Mouse (Mus musculus): ENCODE data around the gene Corin. TPM values are rescaled to one million over a fixed set of nuclear protein-coding genes. Genes with fewer than 3 reads are reported as not detected.

Corin gene
- polyA plus RNA-seq, 1 experiment = not detected

- Histone ChIP-seq H3K36me3 (ENCODE audit: control insufficient read depth, insufficient read depth) (no peaks in the 10 kb centered on the region), H3K27me3 (ENCODE audit: control insufficient read depth, insufficient read depth, insufficient read length) (no peaks in the 10 kb centered on the region), H3K4me2 (ENCODE audit: low read depth) (no peak overlapping the region), H3K79me2 (ENCODE audit: control insufficient read depth, insufficient read depth) (no peaks in the 10 kb centered on the region), H3K4me3 (no peak overlapping the region), H3ac (ENCODE audit: control insufficient read depth, insufficient read length) (no peak overlapping the region)
- TF ChIP-seq REST (IDR thresholded peaks at IDR 0.05; ENCODE audit: insufficient read depth, insufficient read length) (no peak), TCF12 (IDR thresholded peaks at IDR 0.05; ENCODE audit: insufficient read depth, poor library complexity, severe bottlenecking) (no peak), POLR2AphosphoS2 (IDR thresholded peaks at IDR 0.05; ENCODE audit: insufficient read length, low read depth) (no peak), POLR2A (IDR thresholded peaks at IDR 0.05; ENCODE audit: insufficient read length, low read depth) (no peak), TCF3 (IDR thresholded peaks at IDR 0.05; ENCODE audit: insufficient read length, low read depth) (no peak), USF1 (IDR thresholded peaks at IDR 0.05; ENCODE audit: low read depth) (no peak), E2F4 (IDR thresholded peaks at IDR 0.05; ENCODE audit: insufficient read depth) (no peak), MYOD1 (IDR thresholded peaks at IDR 0.05; ENCODE audit: control insufficient read depth in 1 of 3, insufficient read length in 2 of 3, low read depth in 2 of 3) (no peak), SRF (IDR thresholded peaks at IDR 0.05; ENCODE audit: control insufficient read depth, insufficient read length, low read depth) (no peak), MYOG (IDR thresholded peaks at IDR 0.05; ENCODE audit: control insufficient read depth in 1 of 3, insufficient read depth in 1 of 3, insufficient read length in 2 of 3, low read depth in 2 of 3) (no peak), MAX (IDR thresholded peaks at IDR 0.05; ENCODE audit: low read depth) (no peak), CEBPB (IDR thresholded peaks at IDR 0.05; ENCODE audit: insufficient read depth, poor library complexity, severe bottlenecking) (no peak)
Observed at GRCm38 (mm10) chr5:72441181-72441580, 63.1 kb downstream of the Corin start.

- H3K27me3 ChIP-seq (ENCODE audit: control insufficient read depth, insufficient read depth, insufficient read length) = no peaks in the 10 kb centered on the region
- H3K36me3 ChIP-seq (ENCODE audit: control insufficient read depth, insufficient read depth) = no peaks in the 10 kb centered on the region
- H3K4me3 ChIP-seq = no peak overlapping the region
- H3K79me2 ChIP-seq (ENCODE audit: control insufficient read depth, insufficient read depth) = no peaks in the 10 kb centered on the region
- H3K4me2 ChIP-seq (ENCODE audit: low read depth) = no peak overlapping the region
- no peak overlapping the region for H3ac ChIP-seq (ENCODE audit: control insufficient read depth, insufficient read length)
- TF ChIP-seq MAX (IDR thresholded peaks at IDR 0.05; ENCODE audit: low read depth) (no peak), CEBPB (IDR thresholded peaks at IDR 0.05; ENCODE audit: insufficient read depth, poor library complexity, severe bottlenecking) (no peak), MYOG (IDR thresholded peaks at IDR 0.05; ENCODE audit: control insufficient read depth in 1 of 3, insufficient read depth in 1 of 3, insufficient read length in 2 of 3, low read depth in 2 of 3) (no peak)
Observed at GRCm38 (mm10) chr5:72435085-72435484, 69.2 kb downstream of the Corin start.

GRCm38 (mm10) chr5:72431856-72432255 is 72.4 kb downstream of the Corin start:
- H3K4me3 ChIP-seq = no peak overlapping the region
- H3K79me2 ChIP-seq (ENCODE audit: control insufficient read depth, insufficient read depth) = no peaks in the 10 kb centered on the region
- no peak overlapping the region for H3K4me2 ChIP-seq (ENCODE audit: low read depth)
- H3K27me3 ChIP-seq (ENCODE audit: control insufficient read depth, insufficient read depth, insufficient read length) = no peaks in the 10 kb centered on the region
- H3ac ChIP-seq (ENCODE audit: control insufficient read depth, insufficient read length) = no peak overlapping the region
- no peaks in the 10 kb centered on the region for H3K36me3 ChIP-seq (ENCODE audit: control insufficient read depth, insufficient read depth)
- TF ChIP-seq USF1 (IDR thresholded peaks at IDR 0.05; ENCODE audit: low read depth) (no peak), TCF3 (IDR thresholded peaks at IDR 0.05; ENCODE audit: insufficient read length, low read depth) (no peak), POLR2A (IDR thresholded peaks at IDR 0.05; ENCODE audit: insufficient read length, low read depth) (no peak), SRF (IDR thresholded peaks at IDR 0.05; ENCODE audit: control insufficient read depth, insufficient read length, low read depth) (no peak), E2F4 (IDR thresholded peaks at IDR 0.05; ENCODE audit: insufficient read depth) (no peak), MYOG (IDR thresholded peaks at IDR 0.05; ENCODE audit: control insufficient read depth in 1 of 3, insufficient read depth in 1 of 3, insufficient read length in 2 of 3, low read depth in 2 of 3) (no peak), MAX (IDR thresholded peaks at IDR 0.05; ENCODE audit: low read depth) (no peak), TCF12 (IDR thresholded peaks at IDR 0.05; ENCODE audit: insufficient read depth, poor library complexity, severe bottlenecking) (no peak), MYOD1 (IDR thresholded peaks at IDR 0.05; ENCODE audit: control insufficient read depth in 1 of 3, insufficient read length in 2 of 3, low read depth in 2 of 3) (no peak), CEBPB (IDR thresholded peaks at IDR 0.05; ENCODE audit: insufficient read depth, poor library complexity, severe bottlenecking) (no peak), POLR2AphosphoS2 (IDR thresholded peaks at IDR 0.05; ENCODE audit: insufficient read length, low read depth) (no peak), REST (IDR thresholded peaks at IDR 0.05; ENCODE audit: insufficient read depth, insufficient read length) (no peak)

GRCm38 (mm10) chr5:72427556-72427955 is 76.7 kb downstream of the Corin start:
- Histone ChIP-seq H3K36me3 (ENCODE audit: control insufficient read depth, insufficient read depth) (no peaks in the 10 kb centered on the region), H3K4me2 (ENCODE audit: low read depth) (no peak overlapping the region), H3K4me3 (no peak overlapping the region), H3K79me2 (ENCODE audit: control insufficient read depth, insufficient read depth) (no peaks in the 10 kb centered on the region), H3ac (ENCODE audit: control insufficient read depth, insufficient read length) (no peak overlapping the region), H3K27me3 (ENCODE audit: control insufficient read depth, insufficient read depth, insufficient read length) (no peaks in the 10 kb centered on the region)
- TF ChIP-seq USF1 (IDR thresholded peaks at IDR 0.05; ENCODE audit: low read depth) (no peak), REST (IDR thresholded peaks at IDR 0.05; ENCODE audit: insufficient read depth, insufficient read length) (no peak), SRF (IDR thresholded peaks at IDR 0.05; ENCODE audit: control insufficient read depth, insufficient read length, low read depth) (no peak), MYOD1 (IDR thresholded peaks at IDR 0.05; ENCODE audit: control insufficient read depth in 1 of 3, insufficient read length in 2 of 3, low read depth in 2 of 3) (no peak), MYOG (IDR thresholded peaks at IDR 0.05; ENCODE audit: control insufficient read depth in 1 of 3, insufficient read depth in 1 of 3, insufficient read length in 2 of 3, low read depth in 2 of 3) (no peak), TCF12 (IDR thresholded peaks at IDR 0.05; ENCODE audit: insufficient read depth, poor library complexity, severe bottlenecking) (no peak), POLR2AphosphoS2 (IDR thresholded peaks at IDR 0.05; ENCODE audit: insufficient read length, low read depth) (no peak), POLR2A (IDR thresholded peaks at IDR 0.05; ENCODE audit: insufficient read length, low read depth) (no peak), CEBPB (IDR thresholded peaks at IDR 0.05; ENCODE audit: insufficient read depth, poor library complexity, severe bottlenecking) (no peak), E2F4 (IDR thresholded peaks at IDR 0.05; ENCODE audit: insufficient read depth) (no peak), MAX (IDR thresholded peaks at IDR 0.05; ENCODE audit: low read depth) (no peak), TCF3 (IDR thresholded peaks at IDR 0.05; ENCODE audit: insufficient read length, low read depth) (no peak)
